Mouse (Mus musculus): ENCODE measurements around the gene Gm14597. TPM values are rescaled to one million over a fixed set of nuclear protein-coding genes. Genes with fewer than 3 reads are reported as not detected.
"Not testable (repeated sequence)": the region's sequence is repeated elsewhere in the genome, so short reads cannot be mapped to it uniquely, and the experiment has no call there.

The Gm14597 gene
- not detected in 2 replicates for polyA plus RNA-seq (2015; fragmentation: Nextera tagmentation; extraction: Ambion mirVana)

DNA sequence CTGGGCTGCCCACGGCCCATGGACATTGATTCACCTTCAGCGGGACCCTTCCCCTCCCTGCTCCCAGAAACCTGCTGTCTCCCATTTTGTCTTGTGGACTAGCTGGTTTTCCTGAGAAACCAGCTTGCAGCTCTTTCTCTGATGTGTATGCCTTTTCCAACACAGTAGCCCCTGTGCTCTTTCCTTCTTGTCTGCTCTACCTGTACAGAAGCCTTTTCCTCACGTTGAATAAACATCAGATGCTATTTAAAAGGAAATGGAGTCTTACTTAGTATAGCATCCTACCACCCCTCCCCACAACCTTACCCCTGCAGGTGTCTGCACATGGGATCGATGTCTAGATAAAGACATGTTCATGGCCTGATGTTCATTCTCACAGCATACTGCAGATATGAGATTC, at the start of gene Gm14597:
Gene Gm14597, minus strand, starts transcription at position 101 of the 400 bp plus-strand sequence.
- WGBS: 64% methylated on average over 3 of the region's 4 CpGs
- not testable (repeated sequence) for H3K27me3 ChIP-seq (replicated peaks); H3K9ac ChIP-seq; H3K36me3 ChIP-seq; ATAC-seq (ENCODE audit: insufficient read depth, low FRiP score, low read depth); H3K4me1 ChIP-seq; H3K9me3 ChIP-seq; H3K27ac ChIP-seq
- H3K4me2 ChIP-seq: peak within 1 kb of the TSS; percentile 53
- H3K4me3 ChIP-seq (replicated peaks): peak within 1 kb of the TSS; percentile 43

GRCm38 (mm10) chrX:53652917-53653316, 44.1 kb upstream of the Gm14597 start:
- H3K27ac ChIP-seq: not testable (repeated sequence)

DNA sequence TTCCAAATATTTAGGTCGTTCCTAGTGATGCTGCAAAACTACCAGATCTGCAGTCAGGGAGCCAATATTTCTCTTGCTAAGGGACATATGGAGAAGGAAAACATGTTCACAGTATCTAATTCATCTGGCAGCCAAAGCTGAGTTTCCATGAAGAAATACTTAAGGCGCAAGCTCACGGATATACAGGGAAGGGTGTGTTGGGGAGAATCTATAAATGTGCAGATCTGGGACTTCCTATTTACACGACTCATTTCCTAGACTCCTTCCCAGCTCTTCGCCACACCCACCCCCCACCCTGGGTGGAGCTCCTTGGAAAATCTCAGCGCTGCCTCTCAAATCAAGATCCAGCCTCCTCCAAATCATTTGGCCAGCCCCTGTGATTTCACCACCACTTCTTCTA, 37.1 kb upstream of the Gm14597 start:
- 76% methylated on average over 6 of the region's 6 CpGs for WGBS
- no peak for ATAC-seq (ENCODE audit: insufficient read depth, low FRiP score, low read depth)
- Histone ChIP-seq H3K27ac (no peak overlapping the region), H3K36me3 (no peaks in the 10 kb centered on the region), H3K4me3 (replicated peaks) (no peak overlapping the region), H3K9me3 (no peaks in the 10 kb centered on the region), H3K4me2 (no peak overlapping the region), H3K4me1 (no peaks in the 10 kb centered on the region), H3K9ac (no peak overlapping the region), H3K27me3 (replicated peaks) (no peaks in the 10 kb centered on the region)

More at GRCm38 (mm10) chrX:53652917-53653316, 44.1 kb upstream of the Gm14597 start:
- not testable (repeated sequence) for ATAC-seq (ENCODE audit: insufficient read depth, low FRiP score, low read depth); H3K36me3 ChIP-seq; H3K9ac ChIP-seq; H3K4me2 ChIP-seq; H3K4me1 ChIP-seq; H3K27me3 ChIP-seq (replicated peaks); H3K4me3 ChIP-seq (replicated peaks); H3K9me3 ChIP-seq
- 45% methylated on average over 4 of the region's 4 CpGs for WGBS

GRCm38 (mm10) chrX:53642980-53643961, 34.5 kb upstream of the Gm14597 start, which contains the start of gene Rtl8a:
TSS of gene Rtl8a (minus strand) at chrX:53643682.
- ATAC-seq (ENCODE audit: insufficient read depth, low FRiP score, low read depth): peak; percentile 92

GRCm38 (mm10) chrX:53642604-53642979, 33.8 kb upstream of the Gm14597 start:
- not testable (repeated sequence) for H3K4me1 ChIP-seq; H3K9ac ChIP-seq; ATAC-seq (ENCODE audit: insufficient read depth, low FRiP score, low read depth); H3K4me3 ChIP-seq (replicated peaks); H3K27me3 ChIP-seq (replicated peaks); H3K36me3 ChIP-seq; H3K27ac ChIP-seq; H3K4me2 ChIP-seq; H3K9me3 ChIP-seq
- WGBS: 54% methylated on average over 4 of the region's 4 CpGs

More at GRCm38 (mm10) chrX:53642980-53643961, 34.5 kb upstream of the Gm14597 start, which contains the start of gene Rtl8a:
- not testable (repeated sequence) for H3K36me3 ChIP-seq; H3K27me3 ChIP-seq (replicated peaks); H3K9ac ChIP-seq; H3K4me1 ChIP-seq; H3K9me3 ChIP-seq
- whole genome bisulfite sequencing: 21% methylated on average over 9 of the region's 50 CpGs
- peak within 1 kb of the TSS; percentile 35 for H3K4me3 ChIP-seq (replicated peaks)
- H3K27ac ChIP-seq: 0 out of 2 replicates have a peak within 1 kb of the TSS, but pooled peaks have one; percentile 40
- H3K4me2 ChIP-seq: peak within 1 kb of the TSS; percentile 43

DNA sequence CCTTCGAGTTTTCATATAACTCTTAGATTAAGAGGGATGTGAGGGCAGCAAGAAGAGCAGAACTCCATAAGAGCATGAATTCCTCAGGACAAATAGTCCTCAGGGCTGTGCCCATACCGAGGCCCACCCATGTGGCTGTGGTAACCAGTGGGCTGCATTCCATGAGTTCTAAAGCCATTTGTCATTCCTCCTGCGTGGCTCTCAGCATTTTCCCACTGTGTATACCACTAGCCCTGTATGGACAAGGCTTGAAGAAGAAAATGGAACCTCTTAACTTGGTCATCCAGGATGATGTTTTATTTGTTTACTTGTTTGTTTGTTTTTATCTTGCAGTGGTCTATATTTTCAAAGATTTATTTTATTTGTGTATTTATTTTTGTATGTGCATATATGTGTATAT, 29.3 kb upstream of the Gm14597 start:
- ATAC-seq (ENCODE audit: insufficient read depth, low FRiP score, low read depth); H3K4me1 ChIP-seq; H3K27me3 ChIP-seq (replicated peaks); H3K36me3 ChIP-seq; H3K9ac ChIP-seq; H3K27ac ChIP-seq; H3K4me2 ChIP-seq; H3K4me3 ChIP-seq (replicated peaks); H3K9me3 ChIP-seq: not testable (repeated sequence)
- 49% methylated on average over 3 of the region's 3 CpGs for WGBS

- ATAC-seq (ENCODE audit: insufficient read depth, low FRiP score, low read depth); H3K4me2 ChIP-seq; H3K9ac ChIP-seq; H3K4me3 ChIP-seq (replicated peaks); H3K36me3 ChIP-seq; H3K27ac ChIP-seq; H3K27me3 ChIP-seq (replicated peaks); H3K9me3 ChIP-seq; H3K4me1 ChIP-seq: not testable (repeated sequence)
Measured at GRCm38 (mm10) chrX:53611395-53611794, 2.6 kb upstream of the Gm14597 start.

DNA sequence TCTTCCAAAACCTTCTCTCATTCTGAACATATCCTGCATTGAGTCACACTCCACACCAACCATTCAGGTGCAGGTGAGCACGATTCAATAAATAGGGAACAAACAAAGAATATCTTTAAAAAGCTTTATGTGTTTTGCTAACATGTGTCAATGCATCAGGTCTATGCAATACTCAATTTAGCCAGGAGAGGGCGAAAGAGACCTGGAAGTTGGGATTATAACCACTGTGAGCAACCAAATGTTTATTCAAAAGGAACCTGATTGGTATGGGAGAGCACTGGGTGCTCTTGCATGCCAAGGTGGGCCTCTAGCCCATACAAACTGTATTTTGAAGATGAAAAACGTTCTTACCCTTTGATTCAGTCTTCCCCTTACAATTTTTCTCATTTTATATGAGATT, 1.8 kb upstream of the Gm14597 start:
- under 1% methylated on average over 3 of the region's 3 CpGs for WGBS

DNA sequence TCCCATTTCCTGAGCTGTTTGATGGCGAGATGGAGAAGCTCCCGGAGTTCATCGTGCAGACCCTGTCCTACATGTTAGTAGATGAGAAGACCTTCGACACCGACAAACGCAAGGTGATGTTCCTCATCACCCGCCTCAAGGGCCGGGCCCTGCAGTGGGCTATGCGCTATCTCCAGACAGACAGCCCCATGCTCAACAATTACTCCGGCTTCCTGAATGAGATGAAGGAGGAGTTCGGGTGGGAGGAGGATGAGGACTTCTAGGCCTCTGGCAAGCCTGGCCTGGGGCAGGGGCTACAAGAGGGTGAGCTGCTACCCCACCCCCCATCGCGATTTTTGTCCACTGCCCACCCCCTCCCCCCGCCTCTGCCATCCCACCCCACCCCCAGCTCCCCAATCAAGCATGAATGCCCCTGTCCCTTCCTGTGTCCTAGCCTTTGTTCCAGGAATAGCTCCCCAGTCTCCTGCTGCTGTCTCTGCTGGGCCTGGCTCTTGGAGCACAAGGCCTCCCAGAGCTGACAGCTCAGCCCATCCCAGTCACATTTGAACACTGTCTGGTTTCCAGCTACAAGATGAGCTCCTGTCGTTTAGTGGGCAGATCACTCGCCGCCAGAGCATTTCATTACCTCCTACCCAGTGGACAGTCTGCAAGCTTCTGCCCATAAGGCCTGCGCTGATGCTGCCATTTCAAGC, 511 bp downstream of the Gm14597 start:
- no peaks in the 10 kb centered on the region for H3K27me3 ChIP-seq (replicated peaks)
- no peak for ATAC-seq (ENCODE audit: insufficient read depth, low FRiP score, low read depth)
- no peaks in the 10 kb centered on the region for H3K4me1 ChIP-seq
- no peaks in the 10 kb centered on the region for H3K9me3 ChIP-seq
- no peak overlapping the region for H3K27ac ChIP-seq
- H3K9ac ChIP-seq: no peak overlapping the region
- peak overlapping the region; percentile 43 for H3K4me3 ChIP-seq (replicated peaks)
- peak overlapping the region; percentile 53 for H3K4me2 ChIP-seq
- no peaks in the 10 kb centered on the region for H3K36me3 ChIP-seq
- WGBS: 30% methylated on average over 18 of the region's 18 CpGs

More for the DNA sequence above, 1.8 kb upstream of the Gm14597 start:
- Histone ChIP-seq H3K4me2 (no peak overlapping the region), H3K36me3 (no peaks in the 10 kb centered on the region), H3K4me3 (replicated peaks) (no peak overlapping the region), H3K9ac (no peak overlapping the region), H3K9me3 (no peaks in the 10 kb centered on the region), H3K27ac (no peak overlapping the region), H3K27me3 (replicated peaks) (no peaks in the 10 kb centered on the region), H3K4me1 (no peaks in the 10 kb centered on the region)
- ATAC-seq (ENCODE audit: insufficient read depth, low FRiP score, low read depth): no peak

GRCm38 (mm10) chrX:53607242-53608121, 1.3 kb downstream of the Gm14597 start, which contains the start of gene Rtl8c:
TSS of gene Rtl8c (plus strand) at chrX:53608032.
- Histone ChIP-seq H3K27me3 (replicated peaks) (no peaks in the 10 kb centered on the region), H3K4me3 (replicated peaks) (peak within 1 kb of the TSS; percentile 43), H3K4me1 (no peaks in the 10 kb centered on the region), H3K27ac (no peak within 1 kb of the TSS), H3K4me2 (peak within 1 kb of the TSS; percentile 53), H3K9me3 (no peaks in the 10 kb centered on the region), H3K9ac (no peak within 1 kb of the TSS), H3K36me3 (no peaks in the 10 kb centered on the region)
- ATAC-seq (ENCODE audit: insufficient read depth, low FRiP score, low read depth): peak; percentile 82; the same call in 1 of the 2 replicates
- WGBS: 25% methylated on average over 20 of the region's 20 CpGs

DNA sequence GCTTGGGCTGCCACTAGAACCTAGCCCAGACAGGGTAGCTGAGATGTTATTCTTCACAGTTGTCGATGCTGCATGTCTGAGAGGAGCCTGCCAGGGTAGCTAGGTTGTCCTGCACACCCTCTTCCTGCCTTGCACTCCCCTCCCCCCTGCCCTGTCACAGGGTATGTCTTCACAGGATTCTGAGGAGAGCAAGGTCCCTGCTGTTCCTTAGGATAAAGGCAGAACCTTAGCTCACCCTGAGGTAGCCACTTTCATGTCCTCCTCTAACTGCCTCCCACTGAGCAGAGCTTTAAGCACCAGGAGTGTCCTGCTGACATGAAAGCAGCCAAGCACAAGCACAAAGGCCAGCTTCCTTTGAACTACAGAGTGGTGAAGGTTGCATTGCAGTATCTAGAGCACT, 2.6 kb downstream of the Gm14597 start:
- ATAC-seq (ENCODE audit: insufficient read depth, low FRiP score, low read depth); H3K9ac ChIP-seq; H3K27me3 ChIP-seq (replicated peaks); H3K4me3 ChIP-seq (replicated peaks); H3K27ac ChIP-seq; H3K9me3 ChIP-seq; H3K4me2 ChIP-seq; H3K4me1 ChIP-seq; H3K36me3 ChIP-seq: not testable (repeated sequence)
- 7% methylated on average over 1 of the region's 1 CpGs for WGBS

Measured in stomach, embryonic 15.5 days (tissue).